Mouse (Mus musculus) urinary bladder, postnatal 25 days (tissue): ENCODE measurements at regions not wholly inside any gene's neighbourhood (a gene's known extent, or its start where the extent isn't known, plus 50 kb on each side); places are given as distances from the start of the nearest gene placed in this dataset.

Source experiments
- DNase-seq: peaks from one replicate; pipeline ENCODE4 v3.0.0; 2022; ENCODE audit warnings: low spot score

- no peak for DNase-seq
Measured at GRCm38 (mm10) chr19:45288722-45289121, 53.1 kb upstream of the Lbx1 start.

- no peak for DNase-seq
Measured at GRCm38 (mm10) chr19:45297812-45298211, 62.2 kb upstream of the Lbx1 start.

- DNase-seq, result no peak
Measured at GRCm38 (mm10) chr19:45299341-45299740, 63.7 kb upstream of the Lbx1 start.

DNA sequence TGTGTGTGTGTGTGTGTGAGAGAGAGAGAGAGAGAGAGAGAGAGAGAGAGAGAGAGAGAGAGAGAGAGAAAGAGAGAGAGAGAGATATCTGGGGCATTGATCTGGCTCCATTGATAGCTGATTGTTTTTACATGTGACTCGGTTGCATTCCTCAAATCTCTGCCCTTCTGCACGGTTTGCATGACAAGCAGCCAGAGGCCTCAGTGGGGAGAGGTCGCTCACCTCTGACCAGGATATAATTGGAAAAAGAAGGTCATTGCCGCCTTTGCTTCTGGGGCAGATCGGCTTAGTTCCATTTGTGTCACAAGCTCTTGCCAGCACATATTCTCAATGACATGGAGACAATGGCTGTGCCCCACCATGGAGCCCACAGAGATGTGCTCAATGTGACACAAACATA lies 63.8 kb upstream of the Btrc start:
- DNase-seq, result no peak

DNA sequence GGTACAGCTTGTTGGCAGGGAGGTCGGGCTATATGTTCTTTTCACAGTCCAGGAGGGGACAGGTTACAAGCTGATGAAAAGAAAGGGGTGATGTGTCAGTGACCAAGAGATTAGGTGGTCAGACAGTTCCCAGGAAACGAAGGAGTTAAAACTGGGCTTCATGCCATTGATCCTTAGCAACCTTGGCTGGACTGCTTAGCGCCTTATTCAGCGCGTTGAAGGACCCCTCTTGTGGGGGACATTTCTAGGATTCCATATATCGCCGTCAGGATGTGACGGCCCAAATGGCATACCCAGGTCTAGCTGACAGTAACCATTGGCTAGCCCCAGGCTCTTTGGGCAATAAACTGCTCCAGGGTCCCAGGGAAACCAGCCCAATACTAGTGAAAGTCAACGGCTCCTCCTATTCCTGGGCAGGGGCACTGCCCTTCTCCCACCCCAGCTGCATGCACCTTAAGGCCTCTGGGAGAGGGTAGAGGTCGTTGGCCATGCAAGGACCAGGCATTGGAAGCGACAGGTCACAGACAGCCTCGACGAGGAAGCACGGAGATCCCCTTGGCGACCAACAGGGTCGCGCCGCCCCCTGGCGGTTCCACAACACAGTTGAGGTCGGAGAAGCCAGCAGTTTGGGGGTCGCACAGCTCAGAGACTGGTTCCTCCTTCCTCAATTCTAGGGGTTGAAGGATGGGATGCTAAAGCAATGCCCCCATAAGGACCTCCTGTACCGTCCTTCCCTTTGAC lies 62.7 kb upstream of the Btrc start:
- DNase-seq, result no peak

GRCm38 (mm10) chr19:45301432-45301732 lies 62.2 kb upstream of the Btrc start:
- no peak for DNase-seq

DNA sequence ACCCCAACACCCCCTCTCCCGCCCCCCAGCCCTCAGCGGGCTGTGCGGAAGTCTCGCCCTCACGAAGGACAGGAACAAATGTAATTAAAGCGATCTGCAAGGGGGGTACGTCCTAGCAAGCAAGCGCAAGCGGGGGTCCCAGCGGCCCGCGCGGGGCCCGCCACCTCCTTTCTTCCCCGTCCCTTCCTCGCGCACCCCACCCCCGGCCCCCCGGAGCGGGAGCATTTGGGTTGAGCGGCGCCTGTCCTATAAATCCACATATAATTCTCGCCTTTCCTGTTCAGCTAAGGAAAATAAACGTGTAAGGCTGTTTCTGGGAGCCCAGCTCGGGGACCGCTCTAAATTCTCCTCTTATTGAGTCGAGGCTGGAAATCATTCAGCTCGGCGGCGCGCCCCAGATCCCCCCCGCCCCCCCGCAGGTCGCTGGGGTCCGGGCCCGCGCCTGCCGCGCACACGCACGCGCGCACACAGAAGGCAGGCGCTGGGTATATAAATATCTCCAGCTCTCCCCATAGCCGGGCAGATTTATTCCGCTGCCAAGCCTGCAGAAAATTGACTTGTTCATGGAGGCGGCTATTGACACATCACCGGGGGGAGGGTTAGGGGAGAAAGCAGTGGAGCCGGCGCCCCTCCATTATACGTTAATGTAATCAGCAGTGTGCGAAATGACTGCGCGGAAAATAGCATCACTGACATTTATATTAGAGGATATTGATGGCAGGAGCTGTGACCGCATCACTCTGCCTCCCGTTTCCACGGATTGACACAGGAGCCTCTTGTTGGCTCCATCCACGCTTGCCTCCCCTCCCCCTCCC lies 61.6 kb upstream of the Btrc start:
- DNase-seq, result no peak

DNA sequence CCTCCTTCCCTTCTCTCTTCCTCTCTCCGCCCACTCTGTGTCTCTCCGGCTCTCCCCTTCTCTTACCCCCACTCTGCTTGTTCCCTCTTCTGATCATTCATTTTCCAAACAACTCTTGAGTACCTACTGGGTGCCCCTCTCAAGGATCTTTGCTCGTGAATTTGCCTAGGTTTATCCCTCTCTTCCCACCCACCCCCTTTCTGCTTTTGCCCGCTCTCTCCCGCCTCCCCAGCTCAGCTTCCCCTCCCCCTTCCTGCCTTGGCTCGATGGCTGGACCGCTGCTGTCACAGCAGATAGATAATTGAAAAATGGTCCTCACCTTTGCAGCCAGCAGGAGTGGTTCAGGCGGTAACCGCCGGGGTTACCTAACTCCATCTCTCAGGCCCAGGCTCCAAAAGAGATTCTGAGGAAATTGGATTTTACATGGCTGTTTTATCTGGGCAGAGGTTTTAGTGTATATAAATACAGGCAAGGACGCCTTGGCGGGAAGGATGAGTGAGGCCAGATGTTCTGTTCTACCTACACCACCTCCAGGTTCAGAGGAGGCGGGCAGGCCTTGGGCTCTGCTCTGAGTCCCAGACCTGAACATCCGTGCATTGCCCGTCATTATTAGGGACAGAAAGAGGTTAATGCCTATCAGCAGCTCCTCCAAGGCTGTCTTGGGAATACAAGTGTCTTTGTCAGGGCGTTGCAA lies 60.8 kb upstream of the Btrc start:
- DNase-seq, result no peak

GRCm38 (mm10) chr19:45304538-45304937 lies 59.0 kb upstream of the Btrc start:
- DNase-seq, result no peak

DNA sequence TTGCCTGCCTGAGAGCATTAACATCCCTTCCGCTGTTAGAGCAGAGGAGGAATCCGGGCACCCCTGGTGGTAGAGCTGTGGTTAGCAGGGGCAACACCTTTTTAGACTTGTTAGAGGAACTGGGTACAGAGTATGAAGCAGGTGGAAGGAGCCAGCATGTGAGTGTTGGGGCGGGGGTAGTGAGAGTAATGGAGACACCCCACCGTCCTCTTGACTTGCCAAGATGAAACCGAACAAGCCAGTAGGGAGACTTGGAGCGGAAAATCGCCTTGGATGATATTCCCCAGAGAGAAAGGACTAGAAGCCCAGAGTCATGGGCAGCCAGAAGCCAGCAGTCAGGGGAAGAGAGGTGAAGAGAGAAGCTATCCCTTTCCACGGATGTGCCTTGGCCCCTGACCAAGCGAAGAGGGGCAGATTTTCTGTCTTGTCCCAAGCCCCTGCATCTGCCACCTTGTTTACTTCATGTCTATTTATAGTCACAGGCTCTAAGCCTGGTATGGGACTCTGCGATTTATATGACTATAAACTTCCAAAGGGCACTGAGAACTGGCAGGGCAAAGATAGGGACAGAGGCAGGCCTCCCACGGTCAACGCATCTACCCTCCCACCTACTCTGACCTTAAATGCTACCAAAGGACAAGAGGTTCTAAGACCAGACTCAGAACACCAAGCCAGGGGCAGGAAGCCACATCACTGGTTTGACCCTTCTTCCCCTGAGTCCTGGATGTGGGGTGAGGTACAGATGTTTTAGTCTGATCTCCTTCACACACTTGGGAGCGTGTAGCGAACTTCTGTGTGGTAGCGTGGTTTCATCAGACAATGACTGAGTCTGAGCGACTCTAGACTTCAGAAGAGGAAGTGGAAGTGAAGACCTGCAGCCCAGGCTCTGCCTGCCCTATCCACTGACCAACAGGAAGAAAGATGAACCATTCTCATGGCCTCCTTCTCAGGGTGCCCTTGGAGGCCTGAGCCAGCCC lies 55.9 kb upstream of the Btrc start:
- no peak for DNase-seq

DNA sequence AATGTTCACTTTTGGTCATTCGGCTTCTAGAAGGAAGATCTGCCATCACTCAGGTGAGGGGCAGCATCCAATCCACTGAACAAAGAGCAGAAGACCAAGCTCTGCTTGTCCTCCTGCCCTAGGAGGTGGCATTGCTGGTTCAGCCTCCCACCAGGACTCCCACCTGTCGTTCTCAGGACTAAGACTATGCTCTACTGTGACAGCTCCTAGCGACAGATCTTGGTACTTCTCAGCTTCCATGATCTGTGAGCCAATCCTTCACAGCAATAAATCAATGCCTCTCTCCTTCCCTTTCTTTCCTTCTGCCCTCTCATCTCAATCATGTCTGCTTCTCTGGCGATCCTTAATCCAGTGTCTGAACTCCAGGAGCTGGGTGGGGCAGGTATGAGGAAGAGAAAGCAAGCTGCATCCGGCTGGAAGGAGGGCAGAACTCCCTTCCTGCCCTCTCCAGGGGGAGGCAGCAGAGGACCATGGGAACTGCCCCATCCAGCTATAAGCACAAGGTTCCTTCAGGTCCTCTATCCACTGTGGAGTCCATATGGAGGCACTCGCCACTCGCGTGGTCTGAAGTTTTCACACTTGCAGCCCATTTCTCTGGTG lies 54.8 kb upstream of the Btrc start:
- DNase-seq, result peak; percentile 49

GRCm38 (mm10) chr19:45310291-45310881 lies 53.1 kb upstream of the Btrc start:
- no peak for DNase-seq

- peak; percentile 65 for DNase-seq
Measured at GRCm38 (mm10) chr19:45310944-45311603, 52.5 kb upstream of the Btrc start.

DNA sequence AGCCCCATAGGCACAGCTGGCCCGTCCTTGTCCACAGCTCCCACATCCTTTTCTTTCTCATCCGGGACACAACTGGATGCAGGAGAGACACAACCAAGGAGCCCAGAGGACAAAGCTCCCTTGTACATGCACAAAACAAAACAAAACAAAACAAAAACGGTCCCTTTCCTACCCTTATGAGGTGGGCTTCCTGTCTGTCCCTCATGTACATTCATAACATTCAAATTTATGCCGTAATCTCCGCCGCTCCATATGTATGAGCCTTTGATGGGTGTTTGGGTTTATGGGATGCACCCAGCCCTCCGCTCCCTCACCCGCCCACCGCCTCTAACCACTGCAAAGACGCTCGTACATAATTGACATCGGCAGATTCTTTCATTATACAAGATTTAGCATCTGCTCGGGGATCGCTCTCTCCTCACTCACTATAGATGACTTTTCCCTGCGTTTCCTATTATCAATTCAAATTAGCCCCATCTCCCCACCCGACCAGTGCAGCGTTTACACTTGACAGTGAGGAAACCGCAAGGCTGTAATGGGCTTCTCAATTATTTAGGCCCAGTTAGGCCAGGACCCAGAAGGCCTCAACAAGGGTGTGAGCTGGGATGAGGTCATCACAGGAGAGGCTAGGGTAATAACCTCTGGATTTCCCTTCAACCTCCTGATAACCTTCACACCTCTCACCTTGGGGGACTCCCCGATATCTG lies 51.5 kb upstream of the Btrc start:
- no peak for DNase-seq

- DNase-seq, result no peak
Measured at GRCm38 (mm10) chr19:45312713-45313365, 50.7 kb upstream of the Btrc start.
